Mouse (Mus musculus): ENCODE results near the gene Nfam1.

DNA sequence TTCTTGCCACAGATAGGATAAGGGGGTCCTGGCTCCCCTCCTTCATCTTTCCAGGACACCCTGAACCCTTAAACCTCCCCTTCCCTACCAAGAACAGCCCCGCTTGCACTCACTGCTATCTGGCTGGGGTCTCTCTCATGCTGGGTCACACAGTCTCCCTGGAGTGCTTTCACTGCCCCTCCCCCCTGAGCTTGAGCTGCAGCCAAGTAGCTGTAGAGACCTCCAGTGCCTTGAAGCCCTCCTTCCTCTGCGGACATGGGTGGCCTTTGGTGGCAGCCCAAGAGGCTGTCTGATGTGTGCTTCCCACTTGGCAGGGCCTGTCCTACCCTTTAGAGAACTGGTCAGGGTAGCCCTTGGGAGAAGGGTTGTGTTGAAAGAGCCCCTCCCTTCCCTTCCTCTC is 7.0 kb upstream of the Nfam1 start:
- no peak for TF ChIP-seq CTCF (IDR thresholded peaks at IDR 0.05; ENCODE audit: low read depth)
- TF ChIP-seq EP300 (IDR thresholded peaks at IDR 0.05; ENCODE audit: low read depth), result no peak
